Mouse (Mus musculus): ENCODE measurements around the gene Gm14137. TPM values are rescaled to one million over a fixed set of nuclear protein-coding genes. Genes with fewer than 3 reads are reported as not detected.
A peak's percentile ranks its signal among the peaks of the same experiment; 100 is the strongest.

Gm14137 gene
- total RNA-seq, 2 experiments from 2014 or later = not detected

- peak; percentile 27 for DNase-seq
These were observed 1.3 kb upstream of the Gm14137 start for GRCm38 (mm10) chr2:119172862-119173576.

GRCm38 (mm10) chr2:119174866-119175265 lies 557 bp downstream of the Gm14137 start:
- no peak for DNase-seq

GRCm38 (mm10) chr2:119175614-119176013 lies 1.3 kb downstream of the Gm14137 start:
- no peak for DNase-seq

- no peak for DNase-seq
These were observed 2.5 kb downstream of the Gm14137 start for GRCm38 (mm10) chr2:119176761-119177160.

DNA sequence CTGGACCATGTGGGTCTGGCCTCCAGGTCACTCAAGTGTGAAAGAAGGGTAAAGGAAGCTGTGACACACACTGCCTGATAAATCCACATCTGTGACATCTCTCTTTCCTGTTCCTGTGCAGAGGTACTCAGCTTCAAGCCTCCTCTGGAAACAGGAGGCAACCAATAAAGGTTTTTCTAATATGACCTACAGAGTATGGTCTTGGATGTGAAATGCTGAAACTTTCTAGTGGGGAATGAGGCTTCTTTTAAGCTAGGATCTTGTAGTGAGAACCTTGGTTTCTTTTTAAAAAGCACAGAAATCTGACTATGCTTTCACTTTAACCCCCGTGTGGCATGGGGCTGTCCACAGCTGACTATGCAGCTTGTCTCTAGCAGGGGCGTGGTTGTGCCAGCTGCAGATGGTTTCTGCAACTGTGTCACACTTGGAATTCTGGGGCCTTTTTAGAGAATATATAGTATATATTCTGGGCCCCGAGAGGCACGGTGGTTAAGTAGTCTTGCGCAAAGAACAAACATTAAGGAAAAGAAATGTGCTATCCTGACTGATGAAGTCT lies 3.2 kb downstream of the Gm14137 start:
- no peak for DNase-seq

- no peak for DNase-seq
These were observed 8.6 kb downstream of the Gm14137 start for GRCm38 (mm10) chr2:119182914-119183313.

DNA sequence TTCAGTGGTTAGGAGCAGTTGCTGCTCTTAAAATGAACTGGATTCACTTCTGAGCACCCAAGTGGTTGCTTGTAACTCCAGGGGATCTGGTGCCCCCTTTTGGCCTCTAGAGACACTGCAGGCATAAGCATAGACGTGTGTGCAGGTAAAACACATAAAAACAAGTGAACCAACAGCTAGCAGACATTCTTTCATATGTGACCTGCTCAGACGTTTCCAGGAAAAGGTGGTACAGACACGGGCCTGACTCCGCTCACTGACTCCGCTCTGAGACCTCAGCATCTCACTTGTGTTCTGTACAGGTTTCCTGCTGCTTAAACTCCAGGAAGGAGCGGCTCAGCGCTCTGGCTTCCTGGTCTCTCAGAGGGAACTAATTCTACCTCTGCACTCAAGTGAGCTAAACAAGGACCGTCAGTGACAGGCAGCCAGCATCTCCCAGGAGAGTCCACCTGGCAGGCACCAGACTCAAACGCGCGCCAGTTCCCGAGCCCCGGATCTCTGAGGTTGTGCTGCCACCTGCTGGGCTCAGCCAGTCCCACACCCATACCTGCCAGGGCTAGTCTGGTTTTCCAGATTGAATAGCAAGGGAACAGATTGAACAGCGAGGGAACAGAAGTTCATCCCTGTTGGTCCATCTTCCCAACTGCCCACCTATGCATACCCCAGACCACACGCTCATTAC lies 14.9 kb downstream of the Gm14137 start:
- peak; percentile 72 for DNase-seq

DNA sequence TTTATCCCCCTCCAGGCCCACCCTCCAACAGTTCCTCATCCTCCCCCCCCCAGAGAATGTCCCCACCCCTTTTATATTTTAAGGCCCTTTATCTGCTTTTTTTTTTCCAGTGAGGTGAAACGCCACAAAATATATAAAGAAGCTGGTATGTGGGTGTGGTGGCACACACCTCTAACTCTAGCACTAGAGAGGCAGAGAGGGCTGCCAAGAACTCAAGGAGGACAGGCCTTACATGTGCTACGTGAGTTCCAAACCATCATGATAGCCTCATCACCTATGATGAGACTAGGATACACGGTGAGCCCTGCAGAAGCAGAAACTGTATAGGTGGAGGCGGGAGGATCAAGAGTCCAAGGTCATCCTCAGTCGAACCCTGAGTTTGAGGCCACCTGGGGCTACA lies 16.7 kb downstream of the Gm14137 start:
- DNase-seq = no peak

GRCm38 (mm10) chr2:119194140-119194539 lies 19.8 kb downstream of the Gm14137 start:
- DNase-seq = peak; percentile 74

- no peak for DNase-seq
These were observed 22.2 kb downstream of the Gm14137 start for GRCm38 (mm10) chr2:119196316-119197108.

GRCm38 (mm10) chr2:119197493-119197892 lies 23.2 kb downstream of the Gm14137 start:
- no peak for DNase-seq

DNA sequence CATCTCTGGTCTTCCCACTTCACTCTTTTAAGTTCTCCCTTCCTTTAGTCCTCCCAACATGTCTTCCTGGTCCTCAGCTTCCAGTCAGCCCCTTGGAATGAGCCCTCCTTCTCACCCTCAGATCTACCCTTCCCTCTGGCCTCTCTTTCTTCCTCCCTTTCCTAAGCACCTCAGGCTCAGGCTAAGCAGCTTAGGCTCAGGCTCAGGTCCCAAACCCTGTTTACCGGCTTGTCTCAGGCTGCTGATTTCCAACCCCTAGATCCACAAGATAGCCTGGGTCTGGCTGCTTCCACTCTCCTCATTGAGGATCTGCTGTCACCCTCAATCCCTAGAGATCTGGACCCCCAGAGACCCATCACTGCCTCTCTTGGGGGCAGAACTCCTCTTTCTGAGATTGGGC lies 23.7 kb downstream of the Gm14137 start:
- no peak for DNase-seq

DNA sequence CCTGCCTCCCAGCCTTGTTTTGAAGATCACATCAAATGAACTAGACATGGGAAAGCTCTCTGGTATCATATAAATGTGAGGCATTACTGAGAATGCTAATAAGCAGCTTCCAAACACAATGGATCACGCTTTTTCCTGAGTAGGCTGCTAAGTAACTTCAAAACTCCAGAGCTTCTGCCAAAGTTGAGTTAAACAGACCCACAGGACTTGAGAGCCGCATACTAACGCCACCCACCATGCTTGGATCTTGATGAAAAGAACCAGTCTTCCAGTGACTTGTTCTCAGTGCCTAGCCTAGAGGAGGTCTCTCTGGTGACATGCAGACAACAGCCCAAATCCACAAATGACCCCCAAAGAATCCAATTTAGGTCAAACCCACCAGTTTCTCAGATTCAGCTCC lies 24.6 kb downstream of the Gm14137 start:
- no peak for DNase-seq

GRCm38 (mm10) chr2:119202914-119203453 lies 28.7 kb downstream of the Gm14137 start:
- no peak for DNase-seq

- DNase-seq = peak; percentile 15
These were observed 29.7 kb downstream of the Gm14137 start for GRCm38 (mm10) chr2:119203871-119204460.

DNA sequence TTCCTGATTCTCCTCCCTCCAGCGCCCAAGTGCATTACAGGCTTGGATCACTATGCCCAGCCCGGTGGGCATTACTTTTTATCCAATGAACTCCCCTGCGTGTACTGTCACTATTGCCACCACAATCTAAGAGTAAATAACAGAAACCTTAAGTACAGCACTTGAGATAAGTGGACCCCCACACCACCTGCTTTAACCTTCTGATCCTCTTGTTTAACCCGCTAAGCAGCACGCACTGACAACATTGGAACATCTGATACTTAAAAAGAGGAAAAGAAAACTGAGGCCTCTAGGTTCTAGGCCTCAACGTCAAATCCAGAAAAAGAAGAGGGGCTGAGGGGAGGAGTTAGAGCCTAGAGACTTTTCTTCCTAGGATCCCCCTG lies 33.6 kb downstream of the Gm14137 start:
- no peak for DNase-seq

DNA sequence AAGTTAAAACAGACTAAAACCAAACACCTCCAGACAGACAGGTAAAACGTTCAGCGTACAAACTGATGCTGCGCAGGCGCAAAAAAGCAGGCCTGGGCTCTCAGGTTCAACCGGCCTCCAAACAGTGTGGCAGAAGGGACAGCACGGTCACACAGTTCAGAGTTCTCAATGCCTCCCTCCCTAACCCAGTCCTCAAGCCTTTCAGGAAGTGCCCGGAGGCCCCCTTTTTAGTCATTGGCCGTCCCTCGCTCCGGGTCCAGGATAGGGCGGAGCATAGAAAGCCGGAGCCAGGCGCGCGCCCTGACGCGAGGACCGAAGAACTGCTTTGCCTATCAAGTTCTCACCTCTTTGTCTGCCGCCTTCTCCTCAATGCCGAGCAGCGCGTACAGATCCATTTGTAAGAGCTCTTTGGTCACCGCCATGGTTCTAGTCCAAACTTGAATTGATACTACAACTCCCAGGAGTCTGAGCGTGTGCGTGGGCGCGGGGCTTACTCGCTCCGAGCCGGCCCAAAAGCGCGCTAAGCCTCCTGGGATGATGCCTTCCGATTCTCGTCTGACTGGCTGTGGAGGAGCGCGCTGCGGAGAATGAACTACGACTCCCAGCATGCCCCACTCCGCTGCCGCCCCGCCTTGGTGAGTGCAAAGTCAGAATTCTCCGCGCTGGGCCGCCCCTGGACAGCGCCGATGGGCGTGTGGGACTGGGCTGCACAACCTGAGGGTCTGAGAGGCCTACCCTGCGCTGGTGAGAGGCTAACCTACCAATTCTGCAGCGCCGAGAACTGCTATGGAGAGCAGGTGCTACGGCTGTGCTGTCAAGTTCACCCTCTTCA lies 34.3 kb downstream of the Gm14137 start, which contains the start of the genes Zfyve19 and Dnajc17:
Gene Zfyve19, plus strand, starts transcription at position 274 of the 832 bp plus-strand sequence.
Gene Dnajc17, minus strand, starts transcription at position 452 of the 832 bp plus-strand sequence.
- DNase-seq = peak; percentile 95

- no peak for DNase-seq
These were observed 34.8 kb downstream of the Gm14137 start for GRCm38 (mm10) chr2:119209176-119209507.
